Mouse (Mus musculus): ENCODE results near the gene Dync2li1.

DNA sequence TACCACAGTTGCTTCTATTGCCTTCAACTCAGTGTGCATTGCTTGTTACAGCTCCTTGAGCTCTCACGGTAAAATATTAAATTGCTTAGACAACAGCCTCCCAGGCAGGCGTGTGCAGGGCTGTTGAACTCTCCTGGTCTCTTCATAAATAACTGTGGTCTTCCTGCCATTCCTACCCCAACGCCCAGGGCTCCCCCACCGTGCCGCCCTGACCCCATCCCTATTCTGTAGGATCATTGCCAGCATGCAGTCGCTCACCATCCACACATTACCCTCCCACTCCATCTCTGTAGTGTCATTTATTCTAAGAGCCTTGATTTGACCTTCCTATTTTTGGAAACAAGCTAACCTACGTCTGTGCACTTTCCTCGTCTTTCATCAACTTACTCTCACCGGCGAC, 38.8 kb downstream of the Dync2li1 start:
- TF ChIP-seq POLR2A (IDR thresholded peaks at IDR 0.05; ENCODE audit: insufficient read length, low read depth) (no peak), REST (IDR thresholded peaks at IDR 0.05; ENCODE audit: insufficient read depth, insufficient read length) (no peak)

Measured in myocyte (in vitro differentiated cells).